12 mouse cellular contexts compared by ENCODE assay signal in the genomic region with DNA sequence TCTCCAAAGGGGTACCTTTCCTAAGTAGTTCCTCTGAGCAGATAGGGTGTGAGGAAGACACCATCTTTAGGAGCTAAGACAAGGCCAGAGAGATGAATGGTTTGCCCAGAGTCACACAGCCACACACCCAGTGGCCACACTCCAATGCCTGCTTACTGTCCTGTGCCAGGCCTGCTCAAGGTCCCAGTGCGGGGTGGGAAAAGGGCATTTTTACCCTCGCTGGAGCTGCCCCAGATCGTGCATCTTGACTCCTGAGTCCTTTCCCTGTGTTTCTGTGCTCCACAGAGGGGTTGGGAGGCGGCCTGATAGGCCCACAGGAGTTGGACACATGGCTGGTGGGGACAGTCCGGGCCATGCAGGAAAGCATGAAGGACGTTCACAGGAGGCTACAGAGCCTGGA. TPM values are rescaled to one million over a fixed set of nuclear protein-coding genes. Genes with fewer than 3 reads are reported as not detected.
DNase-seq lines count a peak whose midpoint lies in the region.
"Had no signal": no experiment of that assay in that cellular context is flagged by ENCODE, and none has a peak within 500 bp of the region (broad histone marks: within the 10 kb centered on the region; RNA-seq: fewer than 3 reads in every experiment).

No protein-coding gene starts in this region.

- peak; percentile 36 to 66 for DNase-seq in adrenal gland, adult (ENCODE audit: inconsistent age in 2 of 2, low spot score in 1 of 2)
- no peak for DNase-seq in adrenal gland, postnatal 25 days
- DNase-seq in heart, adult 11 months, result peak; percentile 88
- DNase-seq in heart, postnatal 36 days, result no peak
- DNase-seq in kidney, postnatal 10 days, result peak; percentile 12
- DNase-seq in kidney, postnatal 14 days, result no peak
- DNase-seq in lung, adult 18-20 months, result no peak
- DNase-seq in ovary, postnatal 36 days (ENCODE audit: low spot score), result no peak
- DNase-seq: cerebellum, adult 9-10 months; gastrocnemius, postnatal 14 days; retina, postnatal 1 day; thymus, adult 18-20 months had no signal

- intact Hi-C loops in heart, postnatal 36 days (cut with DNase I), result no loop called here

RNA-seq across cellular contexts. Expression of gene Acbd4, which starts 4.3 kb away (rescaled TPM):
- total RNA-seq in adrenal gland, postnatal 25 days (2021), result 92.1 and 129 TPM in 2 replicates
- 10 to 100 TPM; 37.4 to 41.4 TPM for total RNA-seq in heart, postnatal 36 days (2021)

RNA-seq across cellular contexts. Expression of gene Plcd3, which starts 4.4 kb away (rescaled TPM):
- 9.1 and 13.7 TPM in 2 replicates for total RNA-seq in adrenal gland, postnatal 25 days (2021)
- 10 to 100 TPM; 16.1 to 18.3 TPM for total RNA-seq in heart, postnatal 36 days (2021)

RNA-seq across cellular contexts. Expression of gene Hexim1, which starts 10.2 kb away (rescaled TPM):
- total RNA-seq in adrenal gland, postnatal 25 days (2021), result 72.0 and 75.6 TPM in 2 replicates
- 10 to 100 TPM; 18.0 to 20.5 TPM for total RNA-seq in heart, postnatal 36 days (2021)

RNA-seq across cellular contexts. Expression of gene Hexim2, which starts 26.4 kb away (rescaled TPM):
- 3.9 and 6.2 TPM in 2 replicates for total RNA-seq in adrenal gland, postnatal 25 days (2021)
- total RNA-seq in heart, postnatal 36 days (2021), result 1 to 10 TPM; 2.0 to 2.1 TPM

Comparison
In these comparisons a context has a peak if more than half of its experiments do, and no peak if none do; other contexts are left out.
1. DNase-seq: peak in adrenal gland, adult (2 of 2), heart, adult 11 months (single experiment) and kidney, postnatal 10 days (single experiment); none in adrenal gland, postnatal 25 days (single experiment), heart, postnatal 36 days (0 of 2), kidney, postnatal 14 days (single experiment), lung, adult 18-20 months (0 of 2) and ovary, postnatal 36 days (single experiment).